Mouse (Mus musculus): ENCODE measurements around the gene Crtac1. TPM values are rescaled to one million over a fixed set of nuclear protein-coding genes. Genes with fewer than 3 reads are reported as not detected.
A peak's percentile ranks its signal among the peaks of the same experiment; 100 is the strongest.

Gene Crtac1
- polyA plus RNA-seq, 1 experiment from 2014 or later, result 0.21 TPM

DNA sequence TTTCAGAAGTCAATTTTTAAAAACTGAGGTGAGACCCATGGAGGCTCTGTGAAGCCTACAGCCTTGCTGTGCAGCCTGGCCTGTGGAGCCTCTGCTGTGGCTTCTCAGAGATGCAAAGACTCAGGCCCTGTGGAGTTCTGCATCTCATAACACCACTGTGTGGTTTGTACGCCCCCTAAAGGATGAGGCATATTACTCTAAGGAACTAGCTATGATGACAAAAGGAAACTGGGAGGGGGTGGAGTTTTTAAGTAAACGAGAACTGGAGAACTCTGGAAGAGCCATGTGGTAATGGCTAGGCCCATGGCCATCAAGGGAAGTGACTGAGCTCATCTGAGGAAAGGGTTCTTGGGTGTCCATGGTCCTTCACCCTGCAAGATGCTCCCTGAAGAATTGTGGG lies 120.3 kb downstream of the Crtac1 start:
- no peak for ATAC-seq
- Histone ChIP-seq H3K9ac (replicated peaks) (no peak overlapping the region), H3K4me2 (ENCODE audit: low read depth, low read length) (no peak overlapping the region), H3K9me3 (ENCODE audit: low read length) (no peaks in the 10 kb centered on the region), H3K27ac (ENCODE audit: low read depth) (no peak overlapping the region), H3K4me3 (ENCODE audit: low read depth, low read length) (no peak overlapping the region), H3K36me3 (replicated peaks; ENCODE audit: insufficient read depth, low read length) (no peaks in the 10 kb centered on the region), H3K4me1 (ENCODE audit: insufficient read depth) (no peaks in the 10 kb centered on the region; the same call in 1 of the 2 replicates), H3K27me3 (ENCODE audit: insufficient read depth, low read length) (no peaks in the 10 kb centered on the region)
- WGBS (ENCODE audit: insufficient replicate concordance), result 15% methylated on average over 2 of the region's 2 CpGs
- no peak for DNase-seq
- no peak for TF ChIP-seq EP300 (IDR thresholded peaks at IDR 0.05; ENCODE audit: low read depth)
- TF ChIP-seq CTCF (IDR thresholded peaks at IDR 0.05; ENCODE audit: low read depth), result 0 out of 2 replicates have a peak, but pooled peaks have one; percentile 12

DNA sequence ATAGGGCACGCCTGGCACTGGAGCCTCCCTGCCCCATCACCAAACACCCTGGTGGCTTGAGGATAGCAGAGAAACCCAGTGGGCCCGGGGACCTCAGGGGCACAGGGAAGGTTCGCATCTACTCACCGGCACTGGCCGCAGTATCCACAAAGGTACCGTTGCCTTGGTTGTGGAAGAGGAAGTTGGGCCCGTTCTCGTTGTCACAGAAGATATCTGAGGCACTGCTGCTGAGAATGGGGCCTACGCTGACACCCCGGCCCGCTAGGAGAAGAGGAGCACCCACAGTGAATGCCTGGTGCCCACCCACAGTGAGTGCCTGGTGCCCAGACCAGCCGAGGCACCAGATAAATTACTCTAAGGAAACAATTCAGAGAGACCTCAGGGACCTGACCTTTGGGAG lies 122.7 kb downstream of the Crtac1 start:
- TF ChIP-seq EP300 (IDR thresholded peaks at IDR 0.05; ENCODE audit: low read depth), result no peak
- no peak for TF ChIP-seq CTCF (IDR thresholded peaks at IDR 0.05; ENCODE audit: low read depth)
- Histone ChIP-seq H3K27ac (ENCODE audit: low read depth) (no peak overlapping the region), H3K4me2 (ENCODE audit: low read depth, low read length) (no peak overlapping the region), H3K4me1 (ENCODE audit: insufficient read depth) (no peaks in the 10 kb centered on the region; the same call in 1 of the 2 replicates), H3K9ac (replicated peaks) (no peak overlapping the region), H3K27me3 (ENCODE audit: insufficient read depth, low read length) (no peaks in the 10 kb centered on the region), H3K4me3 (ENCODE audit: low read depth, low read length) (no peak overlapping the region), H3K36me3 (replicated peaks; ENCODE audit: insufficient read depth, low read length) (no peaks in the 10 kb centered on the region), H3K9me3 (ENCODE audit: low read length) (no peaks in the 10 kb centered on the region)
- no peak for DNase-seq
- ATAC-seq, result no peak
- WGBS (ENCODE audit: insufficient replicate concordance), result 49% methylated on average over 12 of the region's 12 CpGs

DNA sequence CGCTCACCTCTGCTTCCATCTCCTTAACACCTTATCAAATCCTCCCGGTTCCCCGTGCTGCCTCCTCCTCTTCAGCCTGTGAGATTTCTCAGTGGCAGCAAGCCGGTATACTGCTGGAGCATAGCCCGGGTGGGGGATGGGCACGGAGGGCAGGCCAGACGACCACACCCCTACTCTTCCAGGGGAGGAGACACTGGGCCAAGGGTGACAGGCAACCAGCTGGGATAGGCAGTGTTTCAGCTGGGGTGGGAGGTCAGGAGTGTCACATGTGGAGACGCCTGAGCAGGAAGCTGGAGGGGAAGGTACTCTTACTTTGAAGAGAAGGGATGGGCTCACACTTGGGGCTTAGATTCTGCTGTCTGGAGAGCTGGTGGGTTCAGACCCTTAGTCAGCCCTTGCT lies 124.6 kb downstream of the Crtac1 start:
- Histone ChIP-seq H3K9ac (replicated peaks) (no peak overlapping the region), H3K4me2 (ENCODE audit: low read depth, low read length) (peak overlapping the region; percentile 29; the same call in 1 of the 2 replicates), H3K27me3 (ENCODE audit: insufficient read depth, low read length) (no peaks in the 10 kb centered on the region), H3K9me3 (ENCODE audit: low read length) (no peaks in the 10 kb centered on the region), H3K4me3 (ENCODE audit: low read depth, low read length) (no peak overlapping the region), H3K36me3 (replicated peaks; ENCODE audit: insufficient read depth, low read length) (no peaks in the 10 kb centered on the region), H3K27ac (ENCODE audit: low read depth) (peak overlapping the region; percentile 45; the same call in 1 of the 2 replicates), H3K4me1 (ENCODE audit: insufficient read depth) (no peaks in the 10 kb centered on the region; the same call in 1 of the 2 replicates)
- ATAC-seq (no peak), DNase-seq (no peak)
- 7% methylated on average over 8 of the region's 8 CpGs for WGBS (ENCODE audit: insufficient replicate concordance)
- TF ChIP-seq EP300 (IDR thresholded peaks at IDR 0.05; ENCODE audit: low read depth) (no peak), CTCF (IDR thresholded peaks at IDR 0.05; ENCODE audit: low read depth) (no peak)

DNA sequence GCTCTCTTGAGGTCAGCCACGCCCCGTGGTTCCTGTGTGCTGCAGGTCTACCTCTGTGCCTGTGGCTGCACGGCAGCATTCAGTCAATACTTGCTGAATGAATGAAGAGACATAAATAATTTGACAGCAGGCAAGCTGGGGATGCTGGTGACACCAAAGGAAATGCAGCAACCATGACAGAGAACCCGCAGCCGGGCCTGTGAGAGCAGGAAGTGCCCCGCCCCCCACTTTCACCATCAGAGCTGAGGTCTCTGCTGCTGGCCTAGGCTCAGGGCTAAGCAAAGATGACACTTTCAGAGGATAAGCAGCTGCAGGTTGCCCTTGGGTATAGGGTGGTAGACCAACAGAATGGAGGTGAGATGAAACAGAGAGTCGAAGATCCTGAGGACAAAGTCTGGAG lies 125.4 kb downstream of the Crtac1 start:
- no peaks in the 10 kb centered on the region for H3K27me3 ChIP-seq (ENCODE audit: insufficient read depth, low read length)
- H3K4me3 ChIP-seq (ENCODE audit: low read depth, low read length), result no peak overlapping the region
- no peaks in the 10 kb centered on the region for H3K9me3 ChIP-seq (ENCODE audit: low read length)
- peak; percentile 67 for DNase-seq
- H3K4me2 ChIP-seq (ENCODE audit: low read depth, low read length), result peak overlapping the region; percentile 26; the same call in 1 of the 2 replicates
- TF ChIP-seq CTCF (IDR thresholded peaks at IDR 0.05; ENCODE audit: low read depth) (no peak), EP300 (IDR thresholded peaks at IDR 0.05; ENCODE audit: low read depth) (no peak)
- peak overlapping the region; percentile 45; the same call in 1 of the 2 replicates for H3K27ac ChIP-seq (ENCODE audit: low read depth)
- peak; percentile 45; the same call in 1 of the 2 replicates for ATAC-seq
- no peaks in the 10 kb centered on the region; the same call in 1 of the 2 replicates for H3K4me1 ChIP-seq (ENCODE audit: insufficient read depth)
- no peaks in the 10 kb centered on the region for H3K36me3 ChIP-seq (replicated peaks; ENCODE audit: insufficient read depth, low read length)
- H3K9ac ChIP-seq (replicated peaks), result no peak overlapping the region
- 23% methylated on average over 7 of the region's 7 CpGs for WGBS (ENCODE audit: insufficient replicate concordance)

DNA sequence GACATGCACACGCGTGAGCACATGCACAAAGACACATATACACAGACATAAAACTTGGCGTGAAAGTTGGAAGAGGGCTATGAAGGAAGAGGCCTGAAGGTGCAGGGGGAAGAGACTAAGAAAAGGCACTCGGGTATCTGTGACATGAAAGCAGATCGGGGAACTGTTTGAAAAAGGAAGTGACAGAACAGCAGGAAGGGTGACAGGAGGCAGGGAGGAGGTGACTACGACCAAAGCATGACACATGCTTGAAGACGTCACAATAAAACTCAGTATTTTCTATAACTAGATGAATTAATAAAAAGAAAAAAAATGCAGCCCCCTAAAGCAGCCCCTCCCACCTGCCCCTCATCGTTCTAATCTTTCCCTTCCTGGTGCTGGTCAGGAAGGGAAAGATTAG lies 125.8 kb downstream of the Crtac1 start:
- 41% methylated on average over 8 of the region's 8 CpGs for WGBS (ENCODE audit: insufficient replicate concordance)

DNA sequence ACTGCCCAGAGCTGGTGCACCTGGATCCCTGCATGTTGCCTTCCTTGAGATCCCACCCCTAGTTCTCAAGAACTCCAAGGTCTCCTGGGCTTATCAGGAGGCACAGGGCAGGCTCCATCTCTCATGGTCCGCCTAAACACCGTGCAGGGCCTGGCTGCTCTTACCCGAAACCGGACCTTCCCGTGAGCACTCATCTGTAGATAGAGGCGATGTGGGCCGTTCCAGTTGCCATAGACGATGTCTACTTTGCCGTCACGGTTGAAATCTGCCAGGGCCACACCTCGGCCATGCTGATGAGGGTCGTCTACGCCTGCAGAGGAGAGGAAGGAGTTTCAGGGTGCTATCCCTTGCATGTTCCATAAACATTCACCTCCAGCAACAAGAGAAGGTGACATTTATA lies 127.1 kb downstream of the Crtac1 start:
- TF ChIP-seq EP300 (IDR thresholded peaks at IDR 0.05; ENCODE audit: low read depth) (no peak), CTCF (IDR thresholded peaks at IDR 0.05; ENCODE audit: low read depth) (no peak)

More for the DNA sequence above, 125.8 kb downstream of the Crtac1 start:
- Histone ChIP-seq H3K36me3 (replicated peaks; ENCODE audit: insufficient read depth, low read length) (no peaks in the 10 kb centered on the region), H3K9me3 (ENCODE audit: low read length) (no peaks in the 10 kb centered on the region), H3K4me2 (ENCODE audit: low read depth, low read length) (peak overlapping the region; percentile 26; the same call in 1 of the 2 replicates), H3K4me1 (ENCODE audit: insufficient read depth) (no peaks in the 10 kb centered on the region; the same call in 1 of the 2 replicates), H3K4me3 (ENCODE audit: low read depth, low read length) (no peak overlapping the region), H3K27ac (ENCODE audit: low read depth) (peak overlapping the region; percentile 39; the same call in 1 of the 2 replicates), H3K27me3 (ENCODE audit: insufficient read depth, low read length) (no peaks in the 10 kb centered on the region), H3K9ac (replicated peaks) (no peak overlapping the region)
- DNase-seq, result no peak
- TF ChIP-seq EP300 (IDR thresholded peaks at IDR 0.05; ENCODE audit: low read depth), result no peak
- TF ChIP-seq CTCF (IDR thresholded peaks at IDR 0.05; ENCODE audit: low read depth), result no peak
- no peak for ATAC-seq

More for the DNA sequence above, 127.1 kb downstream of the Crtac1 start:
- H3K27ac ChIP-seq (ENCODE audit: low read depth), result no peak overlapping the region
- ATAC-seq (no peak), DNase-seq (no peak)
- H3K4me1 ChIP-seq (ENCODE audit: insufficient read depth), result no peaks in the 10 kb centered on the region; the same call in 1 of the 2 replicates
- 75% methylated on average over 13 of the region's 13 CpGs for WGBS (ENCODE audit: insufficient replicate concordance)
- H3K4me3 ChIP-seq (ENCODE audit: low read depth, low read length), result no peak overlapping the region
- no peak overlapping the region for H3K4me2 ChIP-seq (ENCODE audit: low read depth, low read length)
- no peaks in the 10 kb centered on the region for H3K36me3 ChIP-seq (replicated peaks; ENCODE audit: insufficient read depth, low read length)
- no peak overlapping the region for H3K9ac ChIP-seq (replicated peaks)
- H3K27me3 ChIP-seq (ENCODE audit: insufficient read depth, low read length), result no peaks in the 10 kb centered on the region
- no peaks in the 10 kb centered on the region for H3K9me3 ChIP-seq (ENCODE audit: low read length)
